Mouse (Mus musculus) spleen, adult 18-20 months (tissue): ENCODE measurements around the gene Gsta1.
A peak's percentile ranks its signal among the peaks of the same experiment; 100 is the strongest.
"Not testable (repeated sequence)": the region's sequence is repeated elsewhere in the genome, so short reads cannot be mapped to it uniquely, and the experiment has no call there.

Experiments used
- DNase-seq, 2 experiments: peaks; one replicate each; pipeline ENCODE4 v3.0.0; 2022; ENCODE audit warnings: mixed read lengths in 2 of 2

The Gsta1 gene

DNA sequence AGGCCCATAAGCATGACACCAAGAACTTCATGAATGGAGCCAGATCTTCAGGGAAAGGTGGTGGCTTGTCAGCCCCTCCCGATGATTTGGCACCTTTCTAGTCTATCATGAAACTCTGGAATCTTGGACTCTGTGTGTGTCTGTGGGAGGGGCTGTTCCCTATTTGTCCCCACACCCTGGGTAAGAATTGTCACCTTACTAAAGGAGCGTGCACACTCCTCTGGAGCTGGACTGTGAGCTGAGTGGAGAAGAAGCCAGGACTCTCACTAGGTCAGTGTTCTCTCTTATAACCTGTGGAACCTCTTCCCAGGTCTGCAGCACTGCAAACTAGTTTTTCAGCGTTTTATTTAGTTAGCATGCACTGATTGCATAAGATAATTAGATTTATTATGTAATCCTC, at the start of gene Gsta1:
TSS of gene Gsta1 (plus strand) at position 196 of the 400 bp plus-strand sequence.
- DNase-seq: not testable (repeated sequence)

DNA sequence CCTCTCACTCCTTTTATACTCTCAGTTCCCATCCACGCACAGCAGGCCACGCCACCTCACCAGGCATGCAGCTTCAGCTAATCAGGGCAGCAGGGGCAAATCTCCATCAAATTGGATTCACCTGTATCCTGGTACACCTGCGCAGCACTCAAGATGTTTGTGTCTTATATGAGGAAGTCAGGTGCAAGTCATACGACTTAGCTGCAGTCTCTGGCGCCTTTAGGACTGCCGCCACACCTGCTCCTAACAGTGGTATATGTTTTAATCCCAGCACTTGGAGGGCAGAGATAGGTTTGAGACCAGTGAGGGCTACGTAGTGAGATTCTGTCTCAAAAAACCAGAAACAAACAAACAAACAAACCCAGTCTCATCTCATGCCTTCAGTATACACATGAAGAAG, 48.0 kb upstream of the Gsta1 start, which contains the start of gene Gsta4:
TSS of gene Gsta4 (plus strand) at position 301 of the 400 bp plus-strand sequence.
- DNase-seq: not testable (repeated sequence)

DNA sequence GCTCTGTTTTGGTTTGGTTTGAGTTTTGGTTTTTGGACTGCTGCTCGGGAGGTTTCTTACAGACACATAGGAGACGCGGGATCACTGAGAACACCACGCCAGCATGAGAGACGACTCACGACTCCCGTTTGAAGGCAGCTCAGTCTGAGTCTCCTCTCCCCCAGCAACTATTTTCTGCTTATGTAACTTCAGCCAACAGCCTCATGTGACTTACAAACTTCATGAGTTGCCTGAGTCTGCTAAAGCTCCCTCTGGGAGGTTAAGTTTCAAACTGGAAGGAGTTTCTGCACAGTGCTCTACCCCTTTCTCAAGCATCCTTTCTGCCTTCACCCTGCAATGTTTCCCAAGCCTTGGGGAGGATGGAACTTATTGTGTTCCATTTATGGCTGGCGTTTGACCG, 44.8 kb upstream of the Gsta1 start:
- DNase-seq: no peak

DNA sequence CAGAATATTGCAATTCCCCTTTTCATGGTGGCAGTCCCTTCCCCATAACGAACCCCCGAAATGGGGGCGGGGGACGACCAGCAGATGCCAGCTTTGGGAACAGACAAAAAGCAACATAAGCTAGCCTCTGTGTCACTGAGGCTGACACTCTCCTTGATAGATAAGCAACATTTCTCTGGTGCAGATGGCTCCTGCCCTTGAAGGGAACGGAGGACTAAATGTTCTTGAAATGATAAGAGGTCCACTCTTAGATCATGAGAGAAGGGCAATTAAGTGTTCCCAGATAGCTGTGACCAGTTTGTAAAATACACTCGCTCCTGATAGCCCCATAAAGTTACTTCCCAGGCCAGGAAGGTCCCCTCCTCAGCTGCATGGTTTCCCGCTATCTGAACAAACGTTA, 41.5 kb upstream of the Gsta1 start:
- DNase-seq: no peak

DNA sequence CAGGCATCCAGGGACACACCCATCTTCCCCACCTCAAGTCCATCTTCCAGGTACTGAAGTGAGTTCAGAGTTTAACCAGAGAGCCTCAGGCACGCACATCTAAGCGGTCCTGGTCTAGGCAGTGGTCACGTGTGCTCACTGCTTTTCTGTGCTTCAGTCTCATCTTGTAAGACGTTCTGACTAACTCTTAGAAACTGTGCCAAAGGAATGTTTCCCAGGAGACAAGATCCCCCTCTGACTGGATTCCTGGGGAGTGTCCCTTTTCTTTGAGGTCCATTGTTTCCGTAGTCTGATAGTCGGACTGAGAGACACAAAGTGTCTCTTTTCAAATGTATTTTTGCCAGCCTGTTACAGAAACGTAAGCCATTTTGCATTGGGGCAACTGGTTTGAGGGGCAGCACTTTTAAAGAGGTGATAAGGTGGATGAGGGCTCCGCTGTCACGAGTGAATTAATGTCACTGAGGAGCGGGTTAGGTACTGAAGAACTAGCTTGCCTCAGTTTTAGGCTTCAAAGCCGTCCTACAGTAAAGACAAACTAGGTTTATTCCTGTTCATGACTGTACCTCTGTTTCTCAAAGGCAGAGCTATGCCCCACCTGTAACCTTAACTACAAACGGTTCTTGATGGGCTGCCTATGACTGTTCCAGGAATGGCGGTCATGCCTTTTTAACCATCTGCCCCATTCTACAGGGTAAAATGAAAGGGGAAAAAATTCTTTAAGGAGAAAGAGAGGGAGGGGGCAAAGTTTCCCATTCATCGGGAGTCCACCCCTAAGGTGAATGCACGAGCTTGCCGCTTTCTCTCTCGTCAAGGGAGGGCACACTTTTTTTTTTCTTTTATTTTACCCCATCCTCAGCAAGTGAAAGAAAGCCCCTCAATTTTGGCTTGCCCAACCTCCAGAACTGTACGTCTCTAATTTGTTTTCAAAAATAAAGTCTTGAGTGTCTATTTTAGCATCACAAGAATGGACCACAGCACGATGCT, 39.5 kb upstream of the Gsta1 start:
- DNase-seq: no peak

DNA sequence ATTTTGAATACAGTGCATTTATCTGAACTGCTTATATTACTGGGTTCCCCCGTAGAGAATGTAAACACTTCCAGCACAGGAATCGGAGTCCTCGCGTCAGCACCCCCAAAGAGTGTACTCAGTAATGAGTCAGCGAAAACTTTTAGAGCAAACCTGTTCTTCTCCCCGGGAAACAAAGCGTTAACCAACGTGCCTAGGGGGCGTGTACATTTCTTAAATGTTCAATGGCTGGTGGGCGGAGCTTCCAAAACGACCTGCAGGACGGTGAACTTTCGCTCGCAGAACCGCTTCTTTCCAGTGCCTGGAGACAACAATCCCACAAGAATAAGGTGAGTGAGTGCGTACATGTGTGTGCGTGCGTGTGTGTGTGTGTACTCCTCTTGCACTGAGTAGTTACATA, 38.7 kb upstream of the Gsta1 start:
- DNase-seq: peak; percentile 13 to 48

DNA sequence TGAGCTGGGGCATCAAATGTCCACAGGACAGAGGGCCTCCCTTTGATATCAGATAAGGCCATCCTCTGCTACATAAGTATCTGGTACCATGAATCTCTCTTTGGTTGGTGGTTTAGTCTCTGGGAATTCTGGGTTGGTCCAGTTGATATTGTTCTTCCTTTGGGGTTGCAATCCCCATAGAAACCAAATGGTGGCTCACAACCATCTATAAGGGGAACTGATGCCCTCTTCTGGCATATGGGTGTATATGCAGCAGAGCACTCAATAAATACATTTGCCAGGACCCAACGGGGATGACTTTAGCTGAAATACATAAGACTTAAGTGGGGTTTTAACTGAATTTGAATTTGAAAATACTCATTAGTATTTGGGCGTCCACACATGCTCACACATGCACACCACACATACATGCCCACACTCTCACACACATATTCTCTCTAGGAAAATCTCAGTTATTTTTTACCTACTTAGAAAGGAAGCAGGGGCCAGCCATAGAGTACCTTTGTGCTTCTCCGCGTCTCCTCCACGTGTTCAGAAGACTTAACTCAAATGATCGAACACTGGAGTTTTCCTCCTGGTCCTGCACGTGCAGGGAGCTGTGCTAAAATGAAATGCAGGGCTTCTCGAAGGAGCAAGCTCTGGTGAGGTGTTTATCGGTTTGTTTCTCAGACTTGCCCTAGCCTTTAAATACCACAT, 36.4 kb upstream of the Gsta1 start:
- peak in 1 of 2 experiments; percentile 29 for DNase-seq

DNA sequence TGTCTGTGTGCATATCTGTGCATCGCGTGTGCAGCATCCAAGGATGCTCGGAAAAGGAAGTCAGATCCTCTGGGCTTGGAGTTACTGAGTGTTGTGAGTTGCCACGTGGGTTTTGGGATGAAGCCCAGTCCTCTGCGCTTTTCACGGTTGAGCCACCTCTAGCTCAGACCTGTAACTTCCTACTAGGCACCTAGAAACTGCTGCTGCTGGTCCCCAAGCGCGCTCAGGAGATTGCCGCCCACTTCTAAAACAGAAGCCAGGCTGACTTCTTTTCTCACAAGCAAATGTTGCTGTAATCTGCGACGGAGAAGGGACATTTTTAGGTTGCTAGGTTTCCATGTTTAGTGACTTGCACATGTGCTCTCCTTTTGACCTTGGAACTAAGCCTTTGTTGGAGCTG, 35.4 kb upstream of the Gsta1 start:
- DNase-seq: no peak

DNA sequence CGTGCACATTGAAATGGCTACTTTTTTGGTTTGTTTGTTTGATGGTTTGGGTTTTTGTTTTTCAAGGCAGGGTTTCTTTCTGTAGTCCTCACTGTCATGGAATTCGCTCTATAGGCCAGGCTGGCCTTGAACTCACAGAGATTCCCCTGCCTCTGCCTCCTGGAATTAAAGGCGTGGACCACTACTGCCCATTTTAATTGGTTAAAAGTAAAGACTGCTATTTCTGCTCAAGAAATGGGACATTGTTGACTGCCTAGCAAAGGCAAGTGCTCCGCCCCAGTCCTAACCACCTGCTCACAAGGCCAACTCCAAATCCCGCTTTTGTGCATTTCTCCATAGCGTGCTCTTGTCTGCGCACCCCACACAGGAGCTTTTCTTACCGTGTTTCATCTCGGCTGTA, 32.7 kb upstream of the Gsta1 start:
- no peak for DNase-seq

DNA sequence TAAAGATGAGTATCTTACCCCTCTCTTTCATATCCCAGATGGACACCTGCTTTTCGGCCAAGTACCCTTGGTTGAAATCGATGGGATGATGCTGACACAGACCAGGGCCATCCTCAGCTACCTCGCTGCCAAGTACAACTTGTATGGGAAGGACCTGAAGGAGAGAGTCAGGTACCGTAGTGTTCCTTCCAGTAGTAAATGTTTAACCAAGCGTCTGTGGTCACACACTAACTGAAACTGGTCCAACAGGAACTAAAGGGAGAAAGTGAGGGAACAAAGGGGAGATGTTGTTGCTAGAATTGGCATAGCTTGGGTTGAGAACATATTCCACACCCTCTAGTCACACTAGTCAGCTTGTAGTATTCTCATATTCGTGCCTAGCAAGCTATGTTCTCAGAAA, 26.3 kb upstream of the Gsta1 start:
- no peak for DNase-seq

DNA sequence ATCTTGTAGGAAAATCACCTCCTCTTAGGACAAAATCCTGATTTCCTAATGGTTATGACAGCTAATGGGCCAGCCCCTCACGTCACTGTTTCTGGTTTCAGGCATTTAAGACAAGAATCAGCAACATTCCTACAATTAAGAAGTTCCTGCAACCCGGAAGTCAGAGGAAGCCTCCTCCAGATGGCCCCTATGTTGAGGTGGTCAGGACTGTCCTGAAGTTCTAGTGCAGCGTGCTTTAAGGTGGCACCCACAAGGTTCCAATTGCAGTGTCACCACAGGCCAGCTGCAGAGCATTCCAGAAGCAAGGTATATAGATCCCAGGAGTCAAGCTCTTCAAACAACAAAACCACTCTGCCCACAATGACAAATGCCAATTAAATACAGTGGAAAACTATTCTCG, 21.5 kb upstream of the Gsta1 start:
- DNase-seq: no peak

DNA sequence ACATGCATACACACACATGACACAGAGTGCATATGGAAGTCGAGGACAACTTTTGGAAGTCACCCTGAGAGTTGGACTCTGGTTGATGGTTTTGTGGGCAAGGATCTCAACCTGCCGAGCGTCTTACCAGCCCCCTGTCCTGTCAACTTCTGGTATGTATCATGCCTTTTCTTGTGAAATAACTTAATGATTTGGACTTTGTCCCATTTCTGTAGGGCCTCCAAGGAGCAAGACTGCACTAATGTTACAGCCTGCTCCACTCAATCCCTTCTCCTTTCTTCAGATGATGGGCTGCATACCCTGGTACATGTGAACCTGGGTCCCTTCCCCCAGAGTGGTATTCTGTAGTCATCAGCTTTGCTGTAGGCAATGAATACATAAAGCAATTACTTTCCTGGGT, 20.4 kb upstream of the Gsta1 start:
- no peak for DNase-seq

DNA sequence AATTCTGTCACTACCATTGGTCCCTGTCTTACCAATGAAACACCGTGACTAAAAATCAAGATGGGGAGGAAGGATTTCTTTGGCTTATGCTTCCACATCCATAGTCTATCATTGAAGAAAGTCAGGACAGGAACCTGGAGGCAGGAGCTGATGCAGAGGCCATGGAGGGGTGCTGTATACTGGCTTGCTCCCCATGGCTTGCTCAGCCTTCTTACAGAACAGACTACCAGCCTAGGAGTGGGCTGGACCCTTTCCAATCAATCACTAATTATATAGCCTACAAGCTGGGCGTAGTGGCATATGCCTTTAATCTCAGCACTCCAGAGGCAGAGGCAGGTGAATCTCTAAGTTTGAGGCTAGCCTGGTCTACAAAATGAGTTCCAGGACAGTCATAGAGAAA, 19.6 kb upstream of the Gsta1 start:
- DNase-seq: no peak

DNA sequence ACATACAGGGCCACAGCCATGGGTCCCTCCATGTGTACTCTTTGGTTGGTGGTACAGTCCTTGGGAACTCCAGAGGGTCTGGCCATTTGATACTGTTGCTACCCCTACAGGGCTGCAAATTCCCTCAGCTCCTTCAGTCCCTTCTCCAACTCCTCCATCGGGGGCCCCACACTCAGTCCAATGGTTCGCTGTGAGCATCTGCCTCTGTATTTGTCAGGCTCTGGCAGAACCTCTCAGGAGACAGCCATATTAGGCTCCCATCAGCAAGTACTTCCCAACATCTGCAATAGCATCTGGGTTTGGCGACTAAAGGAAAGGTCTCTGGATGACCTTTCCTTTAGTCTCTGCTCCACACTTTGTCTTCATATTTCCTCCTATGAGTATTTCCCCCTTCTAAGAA, 18.9 kb upstream of the Gsta1 start:
- DNase-seq: no peak

DNA sequence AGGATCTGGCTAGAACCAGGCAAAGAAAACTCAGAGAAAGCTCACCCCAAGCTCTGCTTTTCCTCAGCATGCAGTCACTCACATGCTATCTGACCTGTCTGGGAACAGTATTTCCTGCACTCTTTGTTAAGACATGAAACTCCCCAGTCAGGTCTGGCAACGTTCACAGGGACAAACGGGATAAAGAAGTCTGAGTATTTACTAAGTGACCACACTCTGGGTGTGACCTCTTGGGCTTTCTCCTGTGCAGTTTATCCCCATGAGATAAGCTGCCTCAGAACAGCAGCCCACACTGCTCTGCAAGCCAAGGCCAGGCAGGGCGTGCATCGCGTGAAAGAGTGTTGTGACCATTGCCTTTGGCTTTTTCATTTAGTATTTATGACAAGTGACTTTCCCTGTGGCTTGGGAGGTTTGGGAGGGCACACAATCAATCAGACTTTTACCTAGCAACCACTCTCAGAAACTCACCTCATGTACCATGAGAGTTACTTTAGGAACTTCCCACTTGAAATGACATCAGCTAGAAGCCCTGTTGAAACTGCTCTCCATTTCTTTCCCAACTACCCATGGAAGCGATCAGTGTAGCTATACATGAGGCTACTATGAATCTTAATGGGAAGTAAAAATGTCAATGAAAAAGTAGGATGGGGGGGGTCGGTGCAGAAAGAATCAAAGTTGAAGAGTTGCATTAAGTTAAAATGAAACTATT, 18.0 kb upstream of the Gsta1 start:
- no peak for DNase-seq

DNA sequence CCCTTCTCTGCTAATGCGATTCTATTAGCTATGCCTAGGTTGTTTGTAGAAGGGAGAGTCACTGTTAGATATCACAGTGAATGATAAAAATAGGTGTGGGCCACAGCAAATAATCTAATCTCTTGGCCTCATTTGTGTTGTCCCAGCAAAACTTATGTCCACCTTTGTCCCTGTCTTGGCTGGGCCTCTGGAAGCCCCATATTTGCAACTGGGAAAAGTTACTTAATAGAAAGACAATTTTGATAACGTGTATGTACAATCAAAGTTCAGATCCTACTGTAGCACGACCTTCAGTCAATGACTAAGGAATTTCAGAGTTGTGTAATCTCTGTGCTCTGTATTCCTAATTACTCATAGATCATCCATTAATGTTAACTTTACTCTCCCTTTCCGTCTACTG, 13.4 kb upstream of the Gsta1 start:
- DNase-seq: no peak

DNA sequence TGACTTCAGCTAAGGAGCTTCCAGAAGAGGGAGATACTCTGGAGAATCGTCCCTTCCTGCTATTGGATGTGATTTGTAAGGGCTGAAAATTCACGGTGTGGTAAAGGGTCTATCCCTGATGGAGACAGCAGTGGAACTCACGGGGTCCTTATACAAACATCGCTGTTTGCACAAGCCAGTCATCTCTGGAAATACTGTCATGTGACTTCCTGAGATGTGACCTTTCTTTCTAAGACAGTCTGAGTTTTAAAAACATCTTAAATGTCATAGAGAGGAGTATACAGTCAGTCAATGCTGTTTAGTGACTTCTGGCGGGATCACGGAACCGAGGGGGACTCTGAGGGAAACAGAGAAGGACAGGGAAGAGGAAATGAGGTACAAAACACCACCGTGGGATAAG, 7.8 kb upstream of the Gsta1 start:
- DNase-seq: no peak

DNA sequence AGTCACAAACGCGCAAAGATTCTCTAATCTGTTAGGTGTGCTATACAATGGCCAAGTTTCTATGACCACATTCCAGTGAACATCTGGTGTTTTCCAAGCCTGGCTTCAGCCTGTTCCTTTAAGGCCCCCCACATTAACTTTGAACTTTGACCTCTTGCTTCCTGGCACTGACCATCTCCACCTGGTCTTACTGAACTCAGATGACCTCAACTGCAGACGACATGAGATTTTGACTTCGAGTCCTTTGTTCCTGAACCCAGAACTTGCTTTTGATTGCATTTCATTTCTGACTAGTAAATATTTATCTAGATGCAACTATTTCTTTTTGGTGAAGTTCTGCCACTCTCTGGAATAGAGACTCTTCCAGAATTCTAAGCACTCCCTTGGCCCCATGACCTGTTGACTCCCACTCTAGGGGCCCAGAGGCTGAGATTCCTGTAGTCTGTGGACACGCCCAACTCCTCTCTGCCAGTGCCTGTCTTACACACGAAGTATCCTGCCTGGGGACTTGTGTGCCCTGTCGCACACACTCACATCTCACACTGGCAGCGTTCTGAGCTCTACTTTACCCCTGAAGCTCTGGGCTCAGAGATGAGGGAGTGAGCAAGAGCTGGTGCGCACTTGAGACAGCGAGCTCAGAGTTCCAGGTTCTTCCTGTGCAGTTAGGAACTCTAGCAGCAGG, 7.1 kb upstream of the Gsta1 start:
- no peak for DNase-seq

DNA sequence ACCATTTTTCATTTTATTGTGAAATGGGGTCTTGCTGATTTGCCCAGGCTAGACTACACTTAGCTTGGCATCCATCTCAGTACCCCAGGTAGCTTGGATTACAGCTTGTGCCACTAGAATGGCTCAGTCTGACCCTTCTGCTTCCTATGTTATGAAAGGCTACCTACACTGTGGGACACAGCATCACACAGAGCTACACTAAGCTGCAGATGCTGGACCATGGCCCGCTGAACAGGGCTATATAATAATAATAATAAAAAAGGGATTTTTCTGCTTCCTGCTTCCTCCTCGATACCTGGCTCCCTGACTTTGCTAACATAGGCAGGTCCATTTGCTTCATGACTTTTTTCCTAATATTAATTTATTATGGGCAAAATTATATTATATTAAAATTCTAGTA, 6.0 kb upstream of the Gsta1 start:
- DNase-seq: no peak

DNA sequence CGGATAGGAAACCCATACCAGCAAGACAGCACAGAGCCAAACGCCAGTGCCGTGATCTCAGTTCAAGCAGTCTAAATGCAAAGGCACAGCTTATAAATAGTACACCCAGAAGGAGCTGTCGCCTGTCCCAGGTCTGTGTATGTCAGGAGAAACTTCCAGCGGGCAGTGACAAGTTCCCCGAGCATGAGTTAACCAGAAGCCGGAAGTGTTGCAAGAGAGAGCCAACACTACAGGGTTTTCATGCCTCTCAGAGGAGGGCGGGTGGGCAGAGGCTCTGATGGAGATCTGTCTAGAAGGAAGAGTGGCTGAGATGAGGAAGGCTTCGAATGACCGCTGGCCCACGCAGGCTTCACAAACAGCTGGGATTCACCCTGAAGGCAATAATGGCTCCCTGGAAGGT, 5.2 kb upstream of the Gsta1 start:
- DNase-seq: no peak

DNA sequence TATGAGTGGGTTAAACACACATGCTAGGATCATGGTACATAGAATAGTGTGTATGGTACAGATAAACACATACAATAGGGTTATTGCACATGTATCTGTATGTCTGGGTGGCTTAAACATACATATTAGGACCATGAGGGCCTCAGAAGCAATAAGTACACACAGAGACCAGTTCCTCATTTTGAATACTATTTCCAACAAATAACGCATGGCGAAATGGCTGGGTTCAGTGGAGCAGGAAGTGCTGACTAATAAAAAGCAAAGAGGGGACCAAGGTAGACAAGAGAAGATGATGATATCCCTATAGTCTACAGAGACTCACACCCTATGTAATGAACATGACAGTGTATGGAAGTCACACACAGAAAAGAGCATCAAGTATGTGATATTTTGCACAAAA, 2.3 kb upstream of the Gsta1 start:
- DNase-seq: no peak

DNA sequence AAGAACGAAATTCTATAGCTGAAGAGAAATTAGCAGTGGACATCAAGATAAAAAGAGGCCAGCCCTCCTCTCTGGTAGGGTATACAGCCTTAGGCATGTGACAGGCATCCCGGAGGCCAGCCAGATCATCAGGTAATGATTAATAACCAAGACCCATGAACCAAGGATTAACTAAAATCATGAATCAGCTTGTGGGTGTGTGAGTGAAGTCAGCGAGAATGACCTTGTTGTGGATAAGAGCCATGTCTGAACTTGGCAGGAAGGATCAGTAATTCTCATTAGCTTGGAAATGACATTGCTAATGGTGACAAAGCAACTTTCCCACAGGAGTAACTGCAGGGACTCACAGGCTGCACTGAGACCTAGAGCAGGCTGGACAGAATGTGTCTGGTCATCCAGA, 798 bp upstream of the Gsta1 start:
- DNase-seq: not testable (repeated sequence)
